ENCODE assay signal across 8 mouse cellular contexts in the genomic region with DNA sequence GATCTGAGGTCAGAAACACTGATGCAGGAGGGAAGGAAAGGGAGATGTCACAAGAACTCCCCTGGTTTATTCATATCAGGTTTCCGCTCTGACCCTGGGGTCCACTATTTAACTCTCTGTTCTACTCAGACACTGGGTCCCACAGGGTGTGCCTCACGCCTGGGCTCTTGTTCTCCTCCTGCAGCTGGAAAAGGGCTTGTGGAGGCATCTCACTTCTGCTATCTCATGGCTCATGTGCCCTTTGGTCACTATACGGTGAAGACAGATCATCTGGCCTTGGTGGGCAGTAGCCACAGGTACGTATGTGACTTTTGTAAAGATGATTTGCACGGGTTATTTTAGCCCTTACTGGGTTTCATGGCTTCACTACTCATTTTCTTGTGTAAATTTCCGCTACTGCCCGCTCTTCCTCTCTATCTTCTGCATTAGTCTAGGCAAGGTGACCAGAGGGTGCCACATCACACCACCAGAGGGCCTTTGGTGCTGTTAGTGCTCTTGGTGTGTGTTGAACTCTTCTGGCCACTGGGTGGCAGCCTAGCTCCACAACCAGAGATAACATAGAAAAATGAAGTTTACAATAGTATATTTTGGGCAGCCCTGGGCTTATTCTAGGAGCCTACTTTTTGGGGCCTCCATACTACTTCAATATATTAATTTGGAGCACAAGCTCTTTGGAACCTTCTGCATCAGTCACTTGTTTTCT. TPM values are rescaled to one million over a fixed set of nuclear protein-coding genes. Genes with fewer than 3 reads are reported as not detected.
DNase-seq lines count a peak whose midpoint lies in the region; ATAC-seq and TF ChIP-seq lines count a peak whose summit lies in the region.

No protein-coding gene starts in this region.

- no peak overlapping the region for H3K9ac ChIP-seq in hindbrain, embryonic 11.5 days (ENCODE audit: low read depth, low read length)

- no peak overlapping the region for H3K4me3 ChIP-seq in E14TG2a.4 (replicated peaks; ENCODE audit: low read length)
- H3K4me3 ChIP-seq in hindbrain, embryonic 11.5 days (ENCODE audit: low read depth, low read length): no peak overlapping the region
- no peak overlapping the region for H3K4me3 ChIP-seq in layer of hippocampus, adult 2 months

- peaks cover 20% of the 10 kb centered on the region for H3K9me3 ChIP-seq in E14TG2a.4 (ENCODE audit: low read length)
- no peaks in the 10 kb centered on the region for H3K9me3 ChIP-seq in hindbrain, embryonic 11.5 days (ENCODE audit: control insufficient read depth, low read length)

- WGBS in hindbrain, embryonic 11.5 days: 62% methylated on average over 7 of the region's 7 CpGs

- peak; percentile 70; the same call in 1 of the 2 replicates for ATAC-seq in hindbrain, embryonic 11.5 days (ENCODE audit: low FRiP score)

- no peak overlapping the region for H3K27ac ChIP-seq in hindbrain, embryonic 11.5 days (ENCODE audit: low read depth, low read length)
- no peak overlapping the region for H3K27ac ChIP-seq in layer of hippocampus, adult 2 months

- H3K4me1 ChIP-seq in E14TG2a.4 (replicated peaks; ENCODE audit: low read depth, low read length): peaks cover 13% of the 10 kb centered on the region
- peaks cover 4% of the 10 kb centered on the region; the same call in 1 of the 2 replicates for H3K4me1 ChIP-seq in hindbrain, embryonic 11.5 days (replicated peaks; ENCODE audit: control insufficient read depth, insufficient read depth, low read length)

- peaks cover 22% of the 10 kb centered on the region for H3K27me3 ChIP-seq in E14TG2a.4 (ENCODE audit: insufficient read depth, low read length)
- 0 out of 2 replicates have a peak, but pooled peaks cover 2% of the 10 kb centered on the region for H3K27me3 ChIP-seq in hindbrain, embryonic 11.5 days (ENCODE audit: control insufficient read depth, insufficient read depth, low read length)

- H3K4me2 ChIP-seq in hindbrain, embryonic 11.5 days (replicated peaks; ENCODE audit: low read depth, low read length): no peak overlapping the region

- H3K36me3 ChIP-seq in E14TG2a.4 (ENCODE audit: insufficient read depth, low read length): no peaks in the 10 kb centered on the region
- H3K36me3 ChIP-seq in hindbrain, embryonic 11.5 days (ENCODE audit: control insufficient read depth, insufficient read depth, low read length): no peaks in the 10 kb centered on the region

- peak; percentile 35 to 54 for DNase-seq in adrenal gland, adult 18-20 months (ENCODE audit: low spot score in 2 of 2)
- peak; percentile 85 for DNase-seq in embryo, embryonic 10.5 days (ENCODE audit: low spot score)
- DNase-seq in hindbrain, embryonic 11.5 days (ENCODE audit: low spot score): peak; percentile 82
- peak; percentile 65 to 75 for DNase-seq in layer of hippocampus, adult 2 months (ENCODE audit: low spot score in 2 of 2)
- DNase-seq in lung, postnatal 10 days: peak; percentile 73
- peak; percentile 43 for DNase-seq in retina, adult 2 months (ENCODE audit: low read depth, low spot score)
- peak; percentile 67 for DNase-seq in thymus, postnatal 4 days

- TF ChIP-seq CTCF in E14TG2a.4 (conservative IDR thresholded peaks at IDR 0.05; ENCODE audit: low read length): peak; percentile 62
- peak; percentile 96 for TF ChIP-seq CTCF in layer of hippocampus, adult 2 months (conservative IDR thresholded peaks at IDR 0.05)

RNA-seq across cellular contexts. Expression of gene Sec16b, which starts 46.4 kb away (rescaled TPM):
- under 1 TPM; 0.64 to 0.86 TPM for total RNA-seq in adrenal gland, adult 18-20 months (2021)
- polyA plus RNA-seq in hindbrain, embryonic 11.5 days (2014; fragmentation: Nextera tagmentation; extraction: Ambion mirVana): 1.1 and 1.5 TPM in 2 replicates
- total RNA-seq in layer of hippocampus, adult 2 months (2021): under 1 TPM; 0.20 to 0.39 TPM
